Mouse (Mus musculus): ENCODE data around the gene Wdr91.

DNA sequence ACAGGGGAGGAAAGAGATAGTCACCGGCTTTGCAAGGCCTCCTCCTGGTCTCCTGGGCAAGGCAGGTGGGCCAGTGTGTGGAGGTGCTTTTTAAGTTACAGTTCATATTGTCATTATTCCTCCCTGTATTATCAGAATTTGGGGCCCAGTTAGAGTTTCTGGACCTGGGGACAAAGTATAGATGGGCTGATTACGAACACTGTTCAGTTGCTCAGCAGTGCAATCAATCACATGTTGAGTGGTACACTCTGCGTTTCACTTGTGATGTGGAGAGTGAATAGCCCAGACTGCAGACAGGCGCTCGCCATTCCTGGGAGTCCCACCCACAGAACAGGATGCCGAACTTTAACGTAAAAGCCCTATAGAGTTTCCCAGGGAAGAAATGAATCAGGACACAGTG lies 26.0 kb downstream of the Wdr91 start:
- TF ChIP-seq CTCF (IDR thresholded peaks at IDR 0.05; ENCODE audit: insufficient read depth, low read length) (no peak), POLR2A (IDR thresholded peaks at IDR 0.05; ENCODE audit: borderline replicate concordance, extremely low read depth, low read depth, low read length) (no peak)

All from lung, adult 2 months (tissue).